Mouse (Mus musculus) CH12.LX (cell line): Measurements from ENCODE around the gene Aff2. TPM values are rescaled to one million over a fixed set of nuclear protein-coding genes. Genes with fewer than 3 reads are reported as not detected.

Experiments
- DNase-seq: peaks from one replicate; pipeline ENCODE4 v3.0.0-alpha.2; 2013; ENCODE audit errors: extremely low read depth
- H3K27ac ChIP-seq: 2 replicates; pipeline ENCODE4 v1.5.1; 2012; ENCODE audit warnings: low read depth, mild to moderate bottlenecking, control low read depth, moderate library complexity; ENCODE audit not compliant: insufficient read depth
- H3K27me3 ChIP-seq: replicated peaks from 2 replicates; pipeline ENCODE3; 2012; ENCODE audit warnings: inconsistent platforms
- H3K36me3 ChIP-seq, 2 experiments: replicated peaks in 1 of 2; 2 replicates each; pipeline versions ENCODE3 to v1.6.1; 2012; ENCODE audit warnings: inconsistent platforms in 1 of 2, low read length in 1 of 2, mild to moderate bottlenecking in 1 of 2, mixed read lengths in 1 of 2, moderate library complexity in 1 of 2; ENCODE audit not compliant: control insufficient read depth in 1 of 2, insufficient read depth in 1 of 2
- H3K4me1 ChIP-seq, 2 experiments: 2 replicates each; pipeline ENCODE4 v1.6.1; 2012; ENCODE audit warnings: inconsistent platforms in 1 of 2, moderate library complexity in 1 of 2; ENCODE audit not compliant: insufficient read depth in 2 of 2, control insufficient read depth in 1 of 2
- H3K4me2 ChIP-seq: 2 replicates; pipeline ENCODE4 v1.6.1; 2012; ENCODE audit warnings: low read depth, mild to moderate bottlenecking, control low read depth; ENCODE audit not compliant: poor library complexity, insufficient read depth, severe bottlenecking
- H3K4me3 ChIP-seq, 3 experiments: fragments of 150-350 bp in 1 of 3; sonication (generic) in 1 of 3; replicated peaks in 1 of 3; 2 replicates each; pipeline versions ENCODE3 to v1.5.1; 2011 to 2012; ENCODE audit warnings: low read depth in 2 of 3, low read length in 2 of 3, mild to moderate bottlenecking in 2 of 3, moderate library complexity in 2 of 3, control low read depth in 1 of 3, improper control_type of control experiment in 1 of 3, inconsistent platforms in 1 of 3, mixed read lengths in 1 of 3; ENCODE audit not compliant: poor library complexity in 1 of 3
- H3K79me2 ChIP-seq: replicated peaks from 2 replicates; pipeline ENCODE4 v1.6.1; 2012; ENCODE audit warnings: mild to moderate bottlenecking, moderate library complexity; ENCODE audit not compliant: control insufficient read depth, poor library complexity, insufficient read depth, severe bottlenecking; ENCODE audit errors: extremely low read depth
- H3K9ac ChIP-seq: 2 replicates; pipeline ENCODE4 v1.6.1; 2012; ENCODE audit warnings: low read depth, mild to moderate bottlenecking, control low read depth, moderate library complexity; ENCODE audit not compliant: insufficient read depth
- H3K9me3 ChIP-seq: replicated peaks from 2 replicates; pipeline ENCODE3; 2012; ENCODE audit warnings: low read length, inconsistent platforms, mixed read lengths
- BHLHE40 ChIP-seq: IDR thresholded peaks from 2 replicates; pipeline ENCODE4 v1.6.1; 2011; ENCODE audit warnings: mild to moderate bottlenecking, low read depth, low read length, improper control_type of control experiment
- CHD1 ChIP-seq: IDR thresholded peaks from 2 replicates; pipeline ENCODE4 v1.6.1; 2012; ENCODE audit warnings: low read depth, low read length, improper control_type of control experiment, inconsistent platforms
- CHD2 ChIP-seq: IDR thresholded peaks from 2 replicates; pipeline ENCODE4 v1.6.1; 2011; ENCODE audit warnings: low read length, improper control_type of control experiment
- E2F4 ChIP-seq: IDR thresholded peaks from 2 replicates; pipeline ENCODE4 v1.6.1; 2011; ENCODE audit warnings: low read depth, low read length, improper control_type of control experiment; ENCODE audit not compliant: insufficient replicate concordance
- ELF1 ChIP-seq: IDR thresholded peaks from 2 replicates; pipeline ENCODE4 v1.6.1; 2014; ENCODE audit warnings: low read depth, mild to moderate bottlenecking, inconsistent platforms, low read length, improper control_type of control experiment
- EP300 ChIP-seq: IDR thresholded peaks from 2 replicates; pipeline ENCODE4 v1.6.1; 2011; ENCODE audit warnings: low read length, improper control_type of control experiment
- ETS1 ChIP-seq: conservative IDR thresholded peaks from 2 replicates; pipeline ENCODE4 v1.6.1; 2012; ENCODE audit warnings: low read depth, mild to moderate bottlenecking, inconsistent platforms, low read length, improper control_type of control experiment, moderate library complexity
- HCFC1 ChIP-seq: IDR thresholded peaks from 2 replicates; pipeline ENCODE4 v1.6.1; 2012; ENCODE audit warnings: low read depth, mild to moderate bottlenecking, inconsistent platforms, low read length, improper control_type of control experiment
- JUND ChIP-seq: conservative IDR thresholded peaks from 2 replicates; pipeline ENCODE4 v1.6.1; 2011; ENCODE audit warnings: low read depth, low read length, improper control_type of control experiment
- KAT2A ChIP-seq: IDR thresholded peaks from 2 replicates; pipeline ENCODE4 v1.6.1; 2012; ENCODE audit warnings: low read length, improper control_type of control experiment, inconsistent platforms; ENCODE audit not compliant: insufficient replicate concordance
- MAFK ChIP-seq: IDR thresholded peaks from 2 replicates; pipeline ENCODE4 v1.6.1; 2011; ENCODE audit warnings: low read length, improper control_type of control experiment; ENCODE audit not compliant: insufficient replicate concordance
- MAX ChIP-seq: IDR thresholded peaks from 2 replicates; pipeline ENCODE4 v1.6.1; 2011; ENCODE audit warnings: low read length, improper control_type of control experiment
- MXI1 ChIP-seq: IDR thresholded peaks from 2 replicates; pipeline ENCODE4 v1.6.1; 2011; ENCODE audit warnings: mild to moderate bottlenecking, low read depth, low read length, improper control_type of control experiment
- NELFE ChIP-seq: IDR thresholded peaks from 2 replicates; pipeline ENCODE4 v1.6.1; 2011; ENCODE audit warnings: low read depth, low read length, improper control_type of control experiment
- NRF1 ChIP-seq: IDR thresholded peaks from 2 replicates; pipeline ENCODE4 v1.6.1; 2014; ENCODE audit warnings: low read depth, mild to moderate bottlenecking, inconsistent platforms, low read length, improper control_type of control experiment, moderate library complexity
- PAX5 ChIP-seq: IDR thresholded peaks from 2 replicates; pipeline ENCODE4 v1.6.1; 2012; ENCODE audit warnings: low read length, inconsistent platforms, mixed read lengths
- SIN3A ChIP-seq: IDR thresholded peaks from 2 replicates; pipeline ENCODE4 v1.6.1; 2012; ENCODE audit warnings: low read length, improper control_type of control experiment, inconsistent platforms
- SMC3 ChIP-seq: IDR thresholded peaks from 2 replicates; pipeline ENCODE4 v1.6.1; 2011; ENCODE audit warnings: low read depth, low read length, improper control_type of control experiment
- TBP ChIP-seq: conservative IDR thresholded peaks from 2 replicates; pipeline ENCODE4 v1.6.1; 2011; ENCODE audit warnings: low read depth, low read length, improper control_type of control experiment
- UBTF ChIP-seq: IDR thresholded peaks from 2 replicates; pipeline ENCODE4 v1.6.1; 2012; ENCODE audit warnings: low read depth, mild to moderate bottlenecking, inconsistent platforms, low read length, improper control_type of control experiment, moderate library complexity
- USF2 ChIP-seq: conservative IDR thresholded peaks from 2 replicates; pipeline ENCODE4 v1.6.1; 2011; ENCODE audit warnings: low read depth, low read length, improper control_type of control experiment
- ZKSCAN1 ChIP-seq: IDR thresholded peaks from 2 replicates; pipeline ENCODE4 v1.6.1; 2012; ENCODE audit warnings: low read depth, inconsistent platforms, low read length, improper control_type of control experiment, borderline replicate concordance
- ZMIZ1 ChIP-seq: IDR thresholded peaks from 2 replicates; pipeline ENCODE4 v1.6.1; 2012; ENCODE audit warnings: low read depth, mild to moderate bottlenecking, inconsistent platforms, low read length, improper control_type of control experiment
- dilution Hi-C: fragments of 300-500 bp; cut with MboI; formaldehyde crosslinking; loops from 2 replicates; pipeline ENCODE4 v1.14.3; 2020; ENCODE audit warnings: low sequenced_read_pairs; ENCODE audit not compliant: extremely low pct_unique_long_range_greater_than_20kb, extremely low pct_ligation_motif_present
- in situ Hi-C: fragments of 300-500 bp; cut with MboI; formaldehyde crosslinking; loops from 3 replicates; pipeline ENCODE4 v1.14.3; 2019; ENCODE audit warnings: low sequenced_read_pairs, low pct_ligation_motif_present, low pct_unique_long_range_greater_than_20kb, mixed read lengths
- polyA plus RNA-seq: library from polyadenylated mRNA; unstranded; fragments of >175 nt; gene quantifications from 2 replicates; pipeline ENCODE4 v1.2.1, GENCODE M21; 2012; ENCODE audit warnings: low read depth; ENCODE audit not compliant: insufficient read length
- total RNA-seq, 2 experiments: library from RNA; depleted of rRNA; stranded (reverse); fragments of 300-350 nt in 1 of 2; fragments of >200 nt in 1 of 2; gene quantifications; 2 replicates each; pipeline ENCODE4 v1.2.3; 2012 to 2014

The Aff2 gene
- total and polyA plus RNA-seq, 3 experiments, result not detected

DNA sequence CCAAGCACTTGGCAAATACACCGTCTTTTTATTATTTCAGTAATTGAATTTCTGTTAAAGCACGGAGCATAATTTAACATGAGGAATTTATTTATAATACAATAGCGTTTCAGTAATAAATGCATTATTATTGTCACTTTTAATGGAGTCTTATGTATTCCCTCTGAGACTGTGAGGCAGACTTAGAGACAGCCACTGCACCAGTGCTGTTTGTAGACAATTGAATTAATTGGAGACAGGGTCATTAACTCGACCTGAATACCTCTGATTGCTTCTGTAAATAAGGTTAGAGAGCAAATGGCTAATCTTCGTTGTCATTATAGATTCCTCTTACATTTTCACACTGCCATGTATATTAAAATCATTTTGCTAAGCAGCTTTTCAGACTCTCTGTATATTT, 458.1 kb downstream of the Aff2 start:
- no peaks in the 10 kb centered on the region for H3K79me2 ChIP-seq
- no peak overlapping the region for H3K9ac ChIP-seq
- H3K4me2 ChIP-seq, result no peak overlapping the region
- dilution Hi-C loops (no loop called here), in situ Hi-C loops (no loop called here)
- H3K4me3 ChIP-seq, result no peak overlapping the region
- no peak overlapping the region for H3K27ac ChIP-seq
- H3K36me3 ChIP-seq, result no peaks in the 10 kb centered on the region
- H3K4me1 ChIP-seq, result no peaks in the 10 kb centered on the region
- no peaks in the 10 kb centered on the region for H3K9me3 ChIP-seq
- no peaks in the 10 kb centered on the region for H3K27me3 ChIP-seq
- no peak for DNase-seq
- TF ChIP-seq UBTF (no peak), ZMIZ1 (no peak), HCFC1 (no peak), NELFE (no peak), CHD2 (no peak), ETS1 (no peak), MAX (no peak), MAFK (no peak), PAX5 (no peak), KAT2A (no peak), SMC3 (no peak), SIN3A (no peak)

DNA sequence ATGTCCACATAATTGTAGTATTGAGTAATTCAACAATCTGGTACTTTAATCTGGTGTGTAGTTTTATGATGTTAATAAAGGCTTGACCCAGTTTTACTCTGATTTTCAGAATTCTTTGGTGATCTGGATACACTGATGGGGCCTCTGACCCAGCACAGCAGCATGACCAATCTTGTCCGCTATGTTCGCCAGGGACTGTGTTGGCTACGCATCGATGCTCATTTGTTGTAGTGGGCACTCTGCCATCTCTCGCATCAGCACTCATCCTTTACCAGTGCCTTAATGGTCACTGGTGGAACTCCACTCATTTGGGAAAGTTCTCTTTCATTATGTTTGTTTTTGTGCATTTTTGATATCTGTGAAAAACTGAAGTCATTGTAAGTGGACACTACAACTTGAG, 507.5 kb downstream of the Aff2 start:
- no peak for TF ChIP-seq ZKSCAN1
- TF ChIP-seq CHD1, result no peak
- no peak for TF ChIP-seq SMC3
- no peak for TF ChIP-seq ETS1
- TF ChIP-seq EP300, result no peak
- TF ChIP-seq MAX, result no peak
- TF ChIP-seq USF2, result no peak
- TF ChIP-seq UBTF, result no peak
- no peak for TF ChIP-seq MXI1
- no peak for TF ChIP-seq MAFK
- TF ChIP-seq E2F4, result no peak
- TF ChIP-seq KAT2A, result no peak
- no peak for TF ChIP-seq ELF1
- no peak for TF ChIP-seq BHLHE40
- no peak for TF ChIP-seq JUND
- no peak for TF ChIP-seq HCFC1
- no peak for TF ChIP-seq NELFE
- no peak for TF ChIP-seq NRF1
- no peak for TF ChIP-seq TBP
- TF ChIP-seq, all 38 proteins: peak for 0
- no peak overlapping the region for H3K27ac ChIP-seq
- no peaks in the 10 kb centered on the region for H3K79me2 ChIP-seq
- no peaks in the 10 kb centered on the region for H3K27me3 ChIP-seq
- DNase-seq, result no peak
- H3K9me3 ChIP-seq, result no peaks in the 10 kb centered on the region
- no peak overlapping the region for H3K9ac ChIP-seq
- no peak overlapping the region for H3K4me3 ChIP-seq
- in situ Hi-C loops (no loop called here), dilution Hi-C loops (no loop called here)
- no peaks in the 10 kb centered on the region for H3K36me3 ChIP-seq
- H3K4me2 ChIP-seq, result no peak overlapping the region
- no peaks in the 10 kb centered on the region for H3K4me1 ChIP-seq
